Mouse (Mus musculus) small intestine, adult 2 months (tissue): Measurements from ENCODE around the gene Ei24.

Experiments used
- CTCF ChIP-seq: fragments of 200-500 bp; IDR thresholded peaks from 2 replicates; pipeline ENCODE4 v1.5.1; 2012; ENCODE audit warnings: low read depth, mild to moderate bottlenecking, control low read depth, inconsistent platforms, low read length, moderate library complexity, mixed read lengths; ENCODE audit not compliant: insufficient replicate concordance, insufficient read length; ENCODE audit errors: extremely low read depth
- POLR2A ChIP-seq: fragments of 200-500 bp; IDR thresholded peaks from 2 replicates; pipeline ENCODE4 v1.6.1; 2012; ENCODE audit warnings: low read depth, mild to moderate bottlenecking, control low read depth, inconsistent platforms, low read length, moderate library complexity

DNA sequence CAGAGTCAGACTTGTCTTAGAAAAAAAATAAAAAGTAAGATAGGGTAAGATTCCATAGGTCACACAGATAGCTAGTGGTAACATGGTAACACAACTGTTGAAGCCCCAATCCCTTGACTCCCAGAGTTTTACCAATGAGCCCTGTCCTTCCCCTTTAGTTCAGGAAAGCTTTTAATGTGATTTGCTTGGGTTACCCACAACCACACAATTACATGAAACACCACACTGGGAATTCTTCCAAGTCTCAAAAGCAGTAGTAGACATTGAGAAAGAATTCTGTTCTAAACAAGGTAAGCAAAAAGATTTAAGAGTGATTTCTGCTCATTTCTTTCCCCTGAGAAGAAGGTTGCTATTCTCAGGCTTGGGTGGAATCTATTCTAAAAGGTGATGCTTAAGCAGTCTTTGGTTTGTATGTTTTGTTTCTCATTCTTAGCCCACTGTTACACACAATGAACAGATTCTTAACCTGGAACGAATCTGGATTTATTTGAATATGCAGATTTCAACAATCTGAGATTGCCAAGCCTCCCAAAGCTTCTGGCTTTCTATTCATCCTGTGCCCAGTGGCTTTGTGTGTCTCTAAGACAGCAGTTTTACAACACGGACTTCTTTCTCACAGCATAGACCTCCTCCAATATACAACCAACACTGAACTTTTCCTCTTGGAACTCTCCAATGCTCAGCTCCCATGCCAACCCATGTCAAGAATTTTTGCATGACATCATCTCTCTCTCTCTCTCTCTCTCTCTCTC, 29.6 kb upstream of the Ei24 start:
- TF ChIP-seq CTCF (no peak), POLR2A (no peak)
